Mouse (Mus musculus) urinary bladder, postnatal 25 days (tissue): ENCODE results near the gene Vasp.

Experiments
- DNase-seq: peaks from one replicate; pipeline ENCODE4 v3.0.0; 2022; ENCODE audit warnings: low spot score

Vasp gene

DNA sequence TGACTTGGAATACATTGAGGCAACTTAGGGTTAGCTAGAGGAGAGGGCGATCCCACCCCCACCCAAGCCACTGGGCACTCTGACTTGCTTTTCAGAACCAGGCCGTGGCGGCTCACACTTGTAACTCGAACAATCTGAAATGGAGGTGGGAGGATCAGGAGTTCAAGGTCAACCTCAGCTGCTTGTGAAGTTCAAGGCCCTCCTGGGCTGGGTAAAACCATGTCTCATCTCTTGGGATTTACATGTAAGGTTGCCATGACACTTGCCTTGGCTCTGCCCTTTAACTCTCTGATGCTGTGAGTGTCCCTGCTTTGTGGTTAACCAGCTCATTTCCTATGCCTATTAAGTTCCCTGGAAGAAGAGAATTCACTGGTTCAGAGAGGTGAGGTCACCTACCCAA, 62.1 kb downstream of the Vasp start:
- DNase-seq, result no peak

DNA sequence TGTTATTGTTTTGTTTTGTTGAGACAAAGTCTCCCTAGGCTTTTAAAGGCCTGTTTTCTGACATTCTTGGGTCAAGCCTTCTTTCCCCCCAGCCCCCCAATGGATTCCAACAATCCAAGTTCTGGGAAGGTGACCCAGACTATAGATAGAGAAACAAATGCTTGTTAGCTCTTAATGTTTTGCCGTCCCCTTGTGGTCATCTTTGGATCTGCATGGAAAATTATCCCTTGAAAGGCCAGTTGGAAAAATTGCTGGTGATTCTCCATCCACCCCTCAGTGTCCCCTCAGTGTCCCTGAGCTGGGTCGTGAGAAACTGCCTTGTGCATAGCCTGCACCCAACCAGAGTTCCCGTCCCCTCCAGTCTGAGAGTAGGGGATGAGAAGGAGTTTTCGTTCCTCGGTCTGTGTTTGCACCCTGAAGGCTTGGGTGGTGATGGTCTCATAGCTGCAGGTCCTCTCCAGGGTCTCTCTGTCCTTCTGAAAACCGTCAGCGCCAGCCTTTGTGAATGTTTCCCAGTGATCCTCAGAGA, 62.6 kb downstream of the Vasp start:
- peak; percentile 36 for DNase-seq

- DNase-seq, result no peak
Observed at GRCm38 (mm10) chr7:19208201-19208910, 63.3 kb downstream of the Vasp start.
